Mouse (Mus musculus) erythroid progenitor cell, adult 5-6 weeks (primary cell): ENCODE data around the gene Twf2. TPM values are rescaled to one million over a fixed set of nuclear protein-coding genes. Genes with fewer than 3 reads are reported as not detected.

ENCODE experiments used
- ATAC-seq: replicated peaks from 2 replicates; pipeline ENCODE4 v1.8.0; 2016; ENCODE audit warnings: moderate number of reproducible peaks, mild to moderate bottlenecking, moderate TSS enrichment, inconsistent platforms; ENCODE audit not compliant: poor library complexity, low FRiP score, severe bottlenecking
- total RNA-seq, 2 experiments: library from RNA; stranded (forward) in 1 of 2; stranded (reverse) in 1 of 2; fragments of 150-400 nt in 1 of 2; fragments of 186-747, 209-891 nt in 1 of 2; gene quantifications; 2 replicates each; pipeline versions ENCODE4 v1.2.3 to v1.2.4; 2015 to 2017; ENCODE audit warnings: low replicate concordance in 2 of 2

Gene Twf2
- total RNA-seq, 2 experiments from 2014 or later, result 1.8 to 14.7 TPM

- ATAC-seq, result no peak
These were observed 26.1 kb upstream of the Twf2 start for GRCm38 (mm10) chr9:106176769-106177168.

- no peak for ATAC-seq
These were observed 25.1 kb upstream of the Twf2 start for GRCm38 (mm10) chr9:106177799-106178198.

GRCm38 (mm10) chr9:106179454-106179853, 23.5 kb upstream of the Twf2 start:
- ATAC-seq, result no peak

- no peak for ATAC-seq
These were observed 22.9 kb upstream of the Twf2 start for GRCm38 (mm10) chr9:106179964-106180363.

- ATAC-seq, result no peak
These were observed 20.8 kb upstream of the Twf2 start for GRCm38 (mm10) chr9:106182146-106182545.

DNA sequence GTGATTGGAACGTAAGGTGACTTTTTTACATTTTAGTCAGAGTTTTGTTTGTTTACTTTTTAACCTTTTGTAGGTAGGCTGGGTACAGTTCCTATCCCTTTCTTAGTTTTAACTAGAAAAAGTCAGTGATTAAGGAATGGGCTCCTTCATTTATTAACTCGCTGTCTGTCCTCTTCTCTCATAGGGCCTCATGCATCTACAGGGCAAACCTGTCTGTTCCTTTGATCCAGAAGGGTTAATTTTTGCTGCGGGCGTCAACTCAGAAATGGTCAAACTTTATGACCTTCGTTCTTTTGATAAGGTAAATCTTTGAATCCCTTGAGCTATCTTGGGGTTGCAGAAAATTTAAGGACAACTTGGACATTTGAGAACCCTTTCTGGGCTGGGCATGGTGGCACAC, 18.9 kb upstream of the Twf2 start:
- ATAC-seq, result no peak

DNA sequence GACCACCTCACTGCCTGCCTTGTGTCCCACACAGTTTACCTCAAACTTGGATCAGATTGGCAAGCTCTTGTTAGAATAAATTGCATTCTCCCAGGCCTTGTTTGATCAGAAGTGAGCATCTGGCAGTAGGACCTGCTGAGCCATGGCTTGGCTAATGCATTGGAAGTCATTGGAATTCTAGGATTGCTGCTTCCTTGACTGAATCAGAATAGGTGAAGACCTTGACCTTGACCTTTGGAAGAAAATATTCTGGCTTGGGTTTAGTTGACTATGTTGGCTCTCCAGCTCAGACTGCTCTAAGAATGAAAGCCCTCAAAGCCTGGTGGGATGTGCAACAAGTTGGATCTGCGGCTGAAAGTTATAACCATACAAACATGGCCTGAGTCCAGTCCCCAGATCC, 11.6 kb upstream of the Twf2 start:
- no peak for ATAC-seq

GRCm38 (mm10) chr9:106192024-106192423, 10.9 kb upstream of the Twf2 start:
- ATAC-seq, result no peak

DNA sequence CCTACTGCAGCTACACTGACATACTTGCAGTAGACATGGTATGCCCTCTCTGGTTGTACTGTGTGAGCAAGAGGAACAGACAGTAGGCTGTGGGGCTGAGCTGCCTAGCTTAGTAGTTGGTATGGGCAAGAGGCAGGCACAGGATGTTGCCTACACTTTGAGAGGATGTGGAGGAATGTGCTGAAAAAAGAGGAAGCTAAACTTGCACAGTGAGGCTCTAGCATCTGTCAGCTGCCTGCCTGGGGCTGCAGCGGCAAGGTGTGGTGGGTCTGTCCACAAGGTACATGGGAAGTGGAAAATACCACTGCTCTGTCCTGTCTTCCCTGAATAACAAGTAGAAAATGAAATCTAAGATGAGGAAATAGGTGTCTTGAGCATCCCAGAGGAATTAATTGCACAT, 9.9 kb upstream of the Twf2 start:
- no peak for ATAC-seq

DNA sequence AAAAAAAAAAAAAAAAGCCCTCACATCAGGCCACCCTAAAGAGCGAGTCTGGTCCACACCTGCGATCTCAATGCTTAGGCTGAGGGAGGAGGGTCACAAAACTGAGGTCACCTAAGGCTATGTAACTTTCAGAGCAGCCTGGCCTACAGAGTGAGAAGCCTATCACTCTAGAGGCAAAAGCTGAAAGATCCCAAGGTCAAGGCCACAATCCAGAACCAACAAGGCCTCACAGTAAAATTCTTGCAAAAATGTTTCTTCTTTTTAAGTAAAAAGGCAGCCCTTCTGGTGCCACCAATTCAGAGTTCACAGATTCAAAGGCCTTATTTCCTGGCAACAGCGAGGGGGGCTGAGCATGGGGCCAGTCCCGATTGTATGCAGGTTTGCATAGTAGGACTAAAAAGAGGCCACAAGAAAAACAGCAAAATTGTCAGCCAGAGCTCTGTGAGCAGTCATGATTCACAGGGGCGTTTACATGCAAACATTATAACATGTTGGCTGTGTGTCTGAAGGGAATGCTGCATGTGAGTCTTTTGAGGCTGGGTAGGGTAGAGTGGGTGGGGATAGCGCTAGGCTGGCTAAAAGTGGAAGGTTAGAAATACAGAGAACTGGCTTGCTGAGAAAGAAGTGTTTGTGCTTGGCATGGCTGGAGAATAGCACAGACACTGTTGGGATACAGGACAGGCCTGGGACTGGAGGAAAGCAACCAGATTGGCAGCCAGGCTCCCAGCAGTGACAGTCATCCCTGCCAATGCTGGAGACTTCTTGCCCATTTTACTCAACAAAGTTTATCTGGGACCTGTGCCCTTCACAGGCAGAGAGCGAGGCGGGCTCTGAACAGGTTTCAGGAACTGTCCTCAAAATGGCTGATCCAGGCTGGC, 8.7 kb upstream of the Twf2 start:
- no peak for ATAC-seq

DNA sequence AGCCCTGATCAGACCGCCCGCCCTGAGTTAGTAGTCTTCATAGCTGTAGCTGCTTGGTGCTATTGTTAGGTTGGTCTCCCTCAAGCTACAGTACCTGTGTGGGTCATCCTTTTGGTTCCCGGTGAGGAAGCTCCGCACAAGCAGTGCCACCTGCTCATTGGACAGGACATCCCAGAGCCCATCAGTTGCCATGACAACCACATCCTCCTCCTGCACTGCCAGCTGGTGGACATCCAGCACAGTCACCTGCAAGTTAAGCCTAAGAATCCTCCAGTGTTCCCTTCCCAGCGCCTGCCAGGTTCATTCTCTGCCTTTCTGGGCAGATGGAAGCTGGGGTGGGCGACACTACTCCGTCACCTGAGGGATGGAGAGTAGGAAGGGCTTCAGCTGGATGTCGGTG, 7.2 kb upstream of the Twf2 start:
- no peak for ATAC-seq

DNA sequence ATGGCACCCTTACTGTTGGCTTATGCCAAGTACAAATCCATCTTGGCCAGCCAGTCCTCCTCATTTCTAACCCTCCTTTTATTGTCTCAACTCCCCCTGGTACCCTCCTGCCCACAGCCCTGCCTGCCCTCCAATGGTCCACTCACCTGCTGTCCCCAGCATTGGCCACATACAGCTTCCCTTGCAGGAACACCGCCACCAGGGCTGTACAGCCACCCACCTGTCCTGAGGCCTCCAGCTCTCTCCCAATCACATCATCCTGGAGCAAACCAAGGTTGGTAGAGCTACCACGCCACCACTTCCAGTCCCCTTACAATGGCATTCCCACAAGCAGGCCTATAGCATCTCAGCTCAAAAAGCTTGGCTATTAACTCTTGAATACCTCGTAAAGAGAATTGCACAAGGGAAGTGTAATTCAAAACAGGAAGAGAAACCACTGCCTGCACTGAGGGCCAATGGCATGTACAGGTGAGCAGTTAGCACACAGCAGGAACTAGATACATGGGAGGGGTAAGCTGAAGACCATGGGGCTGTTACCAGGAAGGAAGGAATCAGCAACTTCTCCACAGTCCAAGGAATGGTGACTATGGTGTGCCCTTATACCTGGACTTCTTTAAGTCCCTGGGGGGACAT, 5.7 kb upstream of the Twf2 start:
- no peak for ATAC-seq

DNA sequence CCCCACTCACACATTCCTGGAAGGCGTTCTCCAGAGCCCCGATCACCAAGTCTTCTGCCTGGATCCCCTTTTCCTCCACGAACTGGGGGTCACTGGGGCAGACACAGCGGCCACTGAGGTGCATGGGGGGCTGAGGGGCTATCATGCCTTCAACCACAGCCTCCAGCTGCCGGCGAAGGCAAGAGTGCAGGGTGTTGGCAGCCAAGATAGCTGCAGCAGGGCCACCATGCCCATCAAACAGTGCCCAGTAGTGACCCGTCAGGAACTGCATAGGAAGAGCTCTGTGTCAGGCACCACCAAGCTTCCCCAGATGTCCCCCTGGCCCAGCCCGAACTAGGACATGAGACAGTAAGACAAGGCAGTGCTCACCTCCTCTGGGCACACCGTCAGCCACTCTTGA, 5.2 kb upstream of the Twf2 start:
- ATAC-seq, result no peak

DNA sequence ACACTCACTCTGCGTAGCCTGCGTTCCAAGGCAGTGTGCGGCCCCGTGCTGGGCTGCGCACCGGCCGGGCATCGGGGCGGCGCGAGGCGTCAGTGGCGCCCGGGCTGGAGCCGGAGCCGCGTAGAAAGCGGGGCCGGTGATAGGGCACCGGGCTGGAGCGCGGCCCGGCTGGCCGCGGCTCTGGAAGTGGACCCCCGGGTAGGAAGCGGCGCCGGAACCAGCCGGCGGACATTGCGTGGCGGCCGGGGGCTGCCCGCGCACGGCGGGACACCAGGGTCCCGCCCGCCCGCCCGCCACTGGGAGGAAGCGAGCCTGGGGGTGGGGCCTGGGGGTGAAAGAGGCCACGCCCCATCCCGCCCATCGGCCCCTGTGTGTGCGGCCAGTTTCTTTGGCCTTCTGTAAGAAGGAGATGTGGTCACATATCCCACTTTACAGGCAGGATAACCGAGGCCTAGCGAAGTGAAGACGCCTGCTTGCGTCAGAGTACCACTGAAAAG, 3.9 kb upstream of the Twf2 start:
- peak; percentile 62 for ATAC-seq

DNA sequence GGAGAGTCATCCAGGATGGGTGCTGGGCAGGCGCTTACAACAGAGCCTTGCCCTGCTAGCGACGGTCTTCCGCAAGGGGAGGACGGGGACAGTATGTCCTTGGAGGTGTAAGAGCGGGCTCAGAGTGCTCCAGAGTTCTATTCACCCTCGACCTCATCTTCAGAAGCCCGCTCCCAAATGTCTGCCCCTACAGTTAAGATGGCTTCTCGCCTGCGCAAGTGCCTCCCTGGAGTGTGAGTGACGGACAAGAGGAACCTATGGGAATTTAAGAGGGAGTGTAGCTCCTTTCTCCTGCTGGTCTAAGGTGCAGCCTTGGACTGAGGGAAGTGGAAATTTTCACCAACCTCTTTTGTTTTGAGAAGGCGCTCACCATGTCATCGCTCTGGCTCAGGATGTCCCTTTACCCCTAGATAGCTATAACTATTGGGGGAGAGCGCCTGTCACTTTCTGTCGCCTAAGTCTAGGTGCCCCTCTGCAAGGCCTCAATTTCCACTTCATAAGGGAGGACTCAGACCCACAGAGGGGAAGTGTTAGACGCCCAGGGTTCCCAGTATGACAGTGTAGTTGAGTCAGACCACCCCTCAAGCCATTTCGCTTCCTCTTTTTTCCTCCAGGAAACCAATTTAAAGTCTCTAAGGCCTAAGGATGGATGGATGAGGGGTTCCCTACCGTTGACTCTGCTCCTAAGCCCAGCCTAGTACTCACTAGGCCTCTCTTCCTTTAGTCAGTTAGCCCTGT, 3.2 kb upstream of the Twf2 start, which contains the start of gene Ppm1m:
TSS of gene Ppm1m (minus strand) at position 212 of the 738 bp plus-strand sequence.
- 0 out of 2 replicates have a peak, but pooled peaks have one; percentile 6 for ATAC-seq

- no peak for ATAC-seq
These were observed 1.0 kb upstream of the Twf2 start for GRCm38 (mm10) chr9:106201895-106202294.

- no peak for ATAC-seq
These were observed 1.3 kb downstream of the Twf2 start for GRCm38 (mm10) chr9:106203990-106204851.

DNA sequence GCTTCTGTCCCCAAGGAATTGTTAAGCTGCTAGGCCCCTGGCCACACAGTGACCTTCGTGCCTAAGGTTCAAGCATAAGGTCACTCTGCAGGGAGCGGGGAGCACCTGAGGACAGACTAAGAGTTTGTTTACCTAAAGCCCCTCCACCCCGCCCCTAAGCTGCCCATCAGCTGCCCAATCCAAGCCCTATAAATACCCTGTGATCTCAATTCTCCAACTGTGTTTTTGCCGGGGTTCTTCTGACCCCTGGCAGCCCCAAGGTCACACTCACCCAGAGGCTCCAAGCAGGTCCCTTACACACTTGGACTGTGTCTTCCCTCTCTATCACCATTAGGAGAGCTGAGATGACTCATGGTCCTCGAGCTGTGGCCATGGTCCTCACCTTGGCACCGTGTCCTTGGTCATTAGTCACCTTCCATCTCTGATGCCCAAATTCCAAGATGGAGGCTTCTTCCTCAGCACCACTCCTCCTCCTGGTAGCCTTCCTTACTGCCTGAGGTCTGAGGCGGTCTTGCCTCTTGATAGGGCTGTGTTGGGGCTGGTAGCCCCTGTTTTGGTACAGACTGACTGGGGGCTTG, 2.9 kb downstream of the Twf2 start:
- no peak for ATAC-seq

DNA sequence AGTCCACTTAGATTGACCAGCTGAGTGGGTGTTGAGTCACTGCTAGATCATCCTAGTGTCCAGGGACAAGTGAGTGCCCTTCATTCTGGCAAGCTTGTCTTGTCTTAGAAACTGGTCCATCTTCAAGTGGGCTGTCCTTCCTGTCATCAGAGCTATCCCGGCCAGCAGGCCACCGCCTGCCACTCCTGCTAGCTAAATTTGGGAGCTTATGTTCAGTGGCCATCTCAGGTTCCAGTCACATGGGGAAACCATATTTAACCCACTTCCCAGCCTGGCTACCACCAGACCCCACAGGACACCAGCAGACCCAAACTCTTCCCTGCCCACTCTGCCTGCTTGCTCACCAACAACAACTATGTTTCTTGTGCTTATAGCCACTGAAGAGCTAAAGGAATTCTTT, 3.6 kb downstream of the Twf2 start:
- no peak for ATAC-seq
